Mouse (Mus musculus): ENCODE results near the gene Opa3. TPM values are rescaled to one million over a fixed set of nuclear protein-coding genes. Genes with fewer than 3 reads are reported as not detected.

Opa3 gene
- total RNA-seq, 4 experiments from 2014 or later = 40.2 to 46.7 (median 43.1) TPM

Small RNA genes lying within 50 kb of the gene (microRNA-seq; reads per million reads assigned to microRNA genes)
- 9,862 to 11,977 reads per million in 2 experiments for gene Mir330

Other genes with a start within 250 kb of the Opa3 start
- gene Nanos2, start 240.9 kb upstream of the Opa3 start, total RNA-seq (2022) = 1 to 10 TPM in 2 of 4 experiments, under 1 TPM in 2; 0.53 to 1.3 (median 1.0) TPM
- 10 to 100 TPM; 54.2 to 60.5 (median 57.6) TPM for gene Mypop, start 237.1 kb upstream of the Opa3 start, total RNA-seq (2022)
- 10 to 100 TPM; 51.2 to 54.1 (median 53.2) TPM for gene Irf2bp1, start 224.3 kb upstream of the Opa3 start, total RNA-seq (2022)
- gene Foxa3, start 204.8 kb upstream of the Opa3 start, total RNA-seq (2022) = not detected
- 100 to 1,000 TPM; 104 to 113 (median 111) TPM for gene Sympk, start 204.0 kb upstream of the Opa3 start, total RNA-seq (2022)
- gene Rsph6a, start 173.6 kb upstream of the Opa3 start, total RNA-seq (2022) = under 1 TPM in 3 of 4 experiments, not detected in 1; 0.24 to 0.79 (median 0.32) TPM
- gene Dmwd, start 152.1 kb upstream of the Opa3 start, total RNA-seq (2022) = 100 to 1,000 TPM; 139 to 148 (median 143) TPM
- 10 to 100 TPM; 25.0 to 39.7 (median 31.6) TPM for gene Dmpk, start 144.5 kb upstream of the Opa3 start, total RNA-seq (2022)
- gene Six5, start 133.7 kb upstream of the Opa3 start, total RNA-seq (2022) = 1 to 10 TPM; 2.0 to 2.5 (median 2.3) TPM
- under 1 TPM in 3 of 4 experiments, not detected in 1; 0.37 to 0.68 (median 0.48) TPM for gene Gm4969, start 110.0 kb upstream of the Opa3 start, total RNA-seq (2022)
- 10 to 100 TPM; 13.2 to 15.7 (median 14.2) TPM for gene Fbxo46, start 108.5 kb upstream of the Opa3 start, total RNA-seq (2022)
- gene Qpctl, start 79.0 kb upstream of the Opa3 start, total RNA-seq (2022) = 10 to 100 TPM; 16.5 to 19.2 (median 18.6) TPM
- 10 to 100 TPM; 73.5 to 79.4 (median 76.1) TPM for gene Snrpd2, start 78.6 kb upstream of the Opa3 start, total RNA-seq (2022)
- 1 to 10 TPM; 1.2 to 2.5 (median 1.5) TPM for gene Gipr, start 62.2 kb upstream of the Opa3 start, total RNA-seq (2022)
- gene Eml2, start 51.9 kb upstream of the Opa3 start, total RNA-seq (2022) = 100 to 1,000 TPM; 159 to 188 (median 167) TPM
- 1 to 10 TPM; 2.2 to 2.7 (median 2.5) TPM for gene Gpr4, start 15.8 kb upstream of the Opa3 start, total RNA-seq (2022)
- gene Vasp, start 43.5 kb downstream of the Opa3 start, total RNA-seq (2022) = 10 to 100 TPM; 13.6 to 16.9 (median 15.6) TPM
- gene Ppm1n, start 51.7 kb downstream of the Opa3 start, total RNA-seq (2022) = under 1 TPM in 1 of 4 experiments, not detected in 3; 0.68 TPM
- gene Rtn2, start 54.3 kb downstream of the Opa3 start, total RNA-seq (2022) = 100 to 1,000 TPM; 108 to 133 (median 114) TPM
- gene Fosb, start 81.7 kb downstream of the Opa3 start, total RNA-seq (2022) = 10 to 100 TPM; 11.1 to 15.1 (median 13.8) TPM
- 10 to 100 TPM; 34.9 to 42.8 (median 38.6) TPM for gene Ercc1, start 116.4 kb downstream of the Opa3 start, total RNA-seq (2022)
- 10 to 100 TPM; 16.3 to 20.4 (median 17.4) TPM for gene Cd3eap, start 131.1 kb downstream of the Opa3 start, total RNA-seq (2022)
- gene Ppp1r13l, start 131.4 kb downstream of the Opa3 start, total RNA-seq (2022) = 1 to 10 TPM; 3.9 to 7.7 (median 5.9) TPM
- 10 to 100 TPM; 25.7 to 36.8 (median 31.0) TPM for gene Ercc2, start 153.7 kb downstream of the Opa3 start, total RNA-seq (2022)
- 1 to 10 TPM; 4.5 to 5.9 (median 5.1) TPM for gene Klc3, start 175.8 kb downstream of the Opa3 start, total RNA-seq (2022)
- gene Ckm, start 176.4 kb downstream of the Opa3 start, total RNA-seq (2022) = 10 to 100 TPM in 1 of 4 experiments, 1 to 10 TPM in 2, not detected in 1; 3.1 to 12.8 (median 9.4) TPM
- gene Mark4, start 230.5 kb downstream of the Opa3 start, total RNA-seq (2022) = 10 to 100 TPM; 70.4 to 80.3 (median 76.2) TPM
- gene Exoc3l2, start 235.0 kb downstream of the Opa3 start, total RNA-seq (2022) = 1 to 10 TPM in 1 of 4 experiments, under 1 TPM in 3; 0.59 to 1.1 (median 0.79) TPM

Measured in left cerebral cortex, adult 8-10 months (tissue).